Mouse (Mus musculus) large intestine, adult 2 months (tissue): ENCODE measurements around the gene Rtn4rl2. TPM values are rescaled to one million over a fixed set of nuclear protein-coding genes. Genes with fewer than 3 reads are reported as not detected.
"Not testable (repeated sequence)": the region's sequence is repeated elsewhere in the genome, so short reads cannot be mapped to it uniquely, and the experiment has no call there.

Experiments
- DNase-seq: peaks from one replicate; pipeline ENCODE4 v3.0.0-alpha.2; 2012; ENCODE audit warnings: low read depth, low spot score
- WGBS: fragments of 180-500 bp; shearing (Covaris S2); methylation state at CpG from one replicate; pipeline ENCODE4 v1.1.7; 2018; 5-methylcytosine and 5-hydroxymethylcytosine counted together
- polyA plus RNA-seq: library from polyadenylated mRNA; depleted of rRNA; stranded (reverse); fragments of >200 nt; gene quantifications from 2 replicates; pipeline ENCODE4 v1.2.3, GENCODE M21; 2012; rRNA removed

Gene Rtn4rl2
- 1.7 and 2.1 TPM in 2 replicates for polyA plus RNA-seq

DNA sequence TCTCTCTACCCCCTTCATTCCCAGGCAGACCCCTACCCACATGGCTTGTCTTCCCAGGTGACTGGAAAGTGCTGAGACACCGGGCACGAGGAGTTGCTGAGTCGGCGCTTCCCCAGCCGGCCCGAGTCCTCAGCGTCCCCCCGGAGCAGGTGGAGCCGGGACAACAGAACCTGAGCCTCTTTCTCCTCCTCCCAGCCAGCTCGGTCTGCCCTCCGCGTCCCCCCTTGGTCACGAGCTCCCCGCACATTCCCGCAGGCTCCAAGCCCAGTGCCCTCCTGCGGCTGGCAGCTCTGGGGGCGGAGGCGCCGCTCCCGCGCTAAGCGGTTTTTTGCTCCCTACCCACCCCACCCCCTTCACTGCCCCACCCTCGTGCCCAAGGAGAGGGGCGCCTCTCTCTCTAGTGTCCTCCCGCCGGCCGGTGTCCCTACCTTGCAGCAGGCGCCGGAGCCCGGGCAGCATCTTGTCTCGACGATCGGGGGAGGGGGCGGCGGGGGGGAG is at the start of gene Rtn4rl2:
TSS of gene Rtn4rl2 (minus strand) at position 477 of the 498 bp plus-strand sequence.
- DNase-seq = no peak
- WGBS = 3% methylated on average over 33 of the region's 35 CpGs

GRCm38 (mm10) chr2:84935065-84935464 is 48.6 kb upstream of the Rtn4rl2 start:
- no peak for DNase-seq
- 91% methylated on average over 5 of the region's 5 CpGs for WGBS

DNA sequence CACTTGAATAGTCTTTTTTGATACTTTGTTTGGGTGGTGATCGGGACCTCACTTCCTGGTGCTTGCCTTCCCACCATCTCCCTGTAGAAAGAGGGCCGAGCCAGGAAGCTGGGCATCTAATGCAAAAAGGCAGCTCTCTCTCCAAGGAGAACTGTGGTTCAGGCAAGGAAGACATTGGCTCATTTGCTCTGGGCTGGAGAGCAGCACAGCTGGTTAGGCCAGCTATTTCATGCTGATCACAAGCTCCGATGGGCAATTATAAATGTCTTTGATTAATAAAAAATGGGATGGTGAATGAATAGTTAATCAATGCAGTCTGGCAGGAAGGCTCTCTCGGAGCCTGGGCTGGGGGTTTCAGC is 48.1 kb upstream of the Rtn4rl2 start:
- 73% methylated on average over 4 of the region's 4 CpGs for WGBS
- DNase-seq = no peak

- 64% methylated on average over 8 of the region's 8 CpGs for WGBS
- DNase-seq = no peak
Measured at GRCm38 (mm10) chr2:84933992-84934648, 47.6 kb upstream of the Rtn4rl2 start.

- DNase-seq = no peak
- 81% methylated on average over 7 of the region's 7 CpGs for WGBS
Measured at GRCm38 (mm10) chr2:84930186-84930585, 43.7 kb upstream of the Rtn4rl2 start.

DNA sequence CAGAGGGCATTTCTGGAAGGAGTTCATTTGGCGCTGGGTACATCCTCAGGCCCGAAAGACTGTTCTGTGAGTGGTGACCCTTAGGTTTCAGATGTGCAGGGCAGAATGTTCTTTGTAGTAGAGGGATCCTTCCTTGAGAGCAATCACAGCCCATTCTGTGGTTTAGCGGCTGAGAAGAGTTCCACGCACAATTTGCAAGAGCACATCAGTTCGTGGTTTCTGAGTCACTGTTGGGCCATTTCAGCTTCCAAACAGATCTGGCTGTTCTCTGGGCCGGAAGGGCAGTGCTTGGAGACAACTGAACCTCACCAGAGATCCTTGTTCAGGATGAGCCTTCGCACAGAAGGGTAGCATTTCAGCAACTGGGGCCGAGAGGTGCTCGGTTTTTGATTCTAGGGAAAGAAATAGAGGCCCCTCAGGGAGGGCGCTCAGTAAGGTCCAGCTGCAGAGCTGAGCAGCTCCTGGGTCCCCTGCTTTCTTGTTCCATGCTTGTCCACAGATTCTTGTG is 33.1 kb upstream of the Rtn4rl2 start:
- no peak for DNase-seq
- WGBS = 88% methylated on average over 10 of the region's 10 CpGs

GRCm38 (mm10) chr2:84918188-84918587 is 31.7 kb upstream of the Rtn4rl2 start:
- WGBS = 22% methylated on average over 3 of the region's 3 CpGs
- DNase-seq = no peak

- DNase-seq = no peak
- 54% methylated on average over 8 of the region's 8 CpGs for WGBS
Measured at GRCm38 (mm10) chr2:84916548-84917320, 30.2 kb upstream of the Rtn4rl2 start.

DNA sequence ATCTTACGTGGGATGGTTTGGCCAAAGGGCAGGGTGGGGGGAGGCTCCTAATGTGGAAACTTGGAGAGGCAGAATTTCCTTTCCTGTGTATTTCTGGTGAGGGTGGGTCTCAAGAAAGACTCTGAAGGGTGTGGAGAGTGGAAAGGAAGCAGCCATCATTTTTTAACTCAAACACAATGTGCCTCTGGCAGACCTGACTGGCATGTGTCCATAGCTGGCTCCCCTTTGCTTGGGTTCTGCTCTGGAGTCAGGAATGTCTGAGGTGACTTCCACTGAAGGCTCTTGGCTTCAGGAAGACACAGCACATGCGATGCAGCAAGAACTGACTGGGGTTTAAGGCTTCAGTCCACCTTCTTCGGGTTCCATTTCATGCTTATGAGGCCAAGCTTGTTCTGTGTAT is 28.8 kb upstream of the Rtn4rl2 start:
- WGBS = 67% methylated on average over 3 of the region's 3 CpGs
- DNase-seq = no peak

- DNase-seq = no peak
- WGBS = 71% methylated on average over 5 of the region's 5 CpGs
Measured at GRCm38 (mm10) chr2:84913881-84914280, 27.4 kb upstream of the Rtn4rl2 start.

GRCm38 (mm10) chr2:84912722-84913121 is 26.2 kb upstream of the Rtn4rl2 start:
- DNase-seq = no peak
- WGBS = 55% methylated on average over 3 of the region's 3 CpGs

DNA sequence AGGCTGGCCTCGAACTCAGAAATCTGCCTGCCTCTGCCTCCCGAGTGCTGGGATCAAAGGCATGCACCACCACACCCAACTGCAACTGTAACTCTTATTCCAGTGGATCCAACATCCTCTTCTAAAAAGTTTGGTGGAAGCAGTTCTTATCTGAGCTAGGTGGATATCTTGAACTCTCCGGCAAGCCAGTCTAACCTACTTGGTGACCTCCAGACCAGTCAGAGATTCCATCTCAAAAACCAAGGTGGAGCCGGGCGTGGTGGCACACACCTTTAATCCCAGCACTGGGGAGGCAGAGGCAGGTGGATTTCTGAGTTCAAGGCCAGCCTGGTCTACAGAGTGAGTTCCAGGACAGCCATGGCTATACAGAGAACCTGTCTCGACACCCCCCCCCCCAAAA is 10.2 kb upstream of the Rtn4rl2 start:
- not testable (repeated sequence) for DNase-seq
- WGBS = 89% methylated on average over 6 of the region's 6 CpGs

DNA sequence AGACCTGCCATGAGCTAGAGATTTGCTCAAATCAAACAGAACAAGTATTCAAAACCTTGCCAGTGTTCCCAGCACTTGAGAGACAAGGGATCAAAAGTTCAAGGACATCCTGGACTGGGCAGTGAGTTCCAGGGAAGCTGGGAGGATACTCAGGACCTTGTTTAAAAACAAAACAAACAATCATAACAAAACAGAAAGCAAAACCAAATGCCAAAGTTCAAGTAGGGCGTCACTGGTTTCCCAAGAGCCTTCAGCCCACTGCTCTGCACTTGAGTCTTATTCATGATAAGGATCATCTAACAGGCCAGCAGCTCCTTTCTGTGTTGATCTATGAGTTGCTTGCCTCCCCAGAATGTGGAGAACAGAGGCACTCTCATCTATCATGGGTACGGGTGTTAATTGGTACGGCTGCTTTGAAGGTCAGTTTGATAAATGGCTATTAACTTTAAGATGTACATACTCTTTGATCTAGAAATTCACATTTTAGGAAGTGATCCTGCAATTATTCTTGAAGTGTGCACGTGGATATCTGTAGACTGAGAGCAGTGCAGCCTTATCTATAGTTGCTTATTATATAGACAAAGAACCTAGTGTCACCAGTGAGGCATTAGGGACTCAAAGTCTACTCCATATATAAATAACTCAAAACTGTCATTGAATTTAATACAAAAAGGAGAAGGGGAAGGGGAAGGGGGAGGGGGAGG is 9.1 kb upstream of the Rtn4rl2 start:
- DNase-seq = no peak
- WGBS = 39% methylated on average over 4 of the region's 4 CpGs

- DNase-seq = no peak
- WGBS = 57% methylated on average over 6 of the region's 6 CpGs
Measured at GRCm38 (mm10) chr2:84893359-84893758, 6.8 kb upstream of the Rtn4rl2 start.

- WGBS = 1% methylated on average over 5 of the region's 5 CpGs
- no peak for DNase-seq
Measured at GRCm38 (mm10) chr2:84890045-84890340, 3.5 kb upstream of the Rtn4rl2 start.

GRCm38 (mm10) chr2:84889316-84890044 is 3.0 kb upstream of the Rtn4rl2 start:
- WGBS = 15% methylated on average over 14 of the region's 14 CpGs
- no peak for DNase-seq

DNA sequence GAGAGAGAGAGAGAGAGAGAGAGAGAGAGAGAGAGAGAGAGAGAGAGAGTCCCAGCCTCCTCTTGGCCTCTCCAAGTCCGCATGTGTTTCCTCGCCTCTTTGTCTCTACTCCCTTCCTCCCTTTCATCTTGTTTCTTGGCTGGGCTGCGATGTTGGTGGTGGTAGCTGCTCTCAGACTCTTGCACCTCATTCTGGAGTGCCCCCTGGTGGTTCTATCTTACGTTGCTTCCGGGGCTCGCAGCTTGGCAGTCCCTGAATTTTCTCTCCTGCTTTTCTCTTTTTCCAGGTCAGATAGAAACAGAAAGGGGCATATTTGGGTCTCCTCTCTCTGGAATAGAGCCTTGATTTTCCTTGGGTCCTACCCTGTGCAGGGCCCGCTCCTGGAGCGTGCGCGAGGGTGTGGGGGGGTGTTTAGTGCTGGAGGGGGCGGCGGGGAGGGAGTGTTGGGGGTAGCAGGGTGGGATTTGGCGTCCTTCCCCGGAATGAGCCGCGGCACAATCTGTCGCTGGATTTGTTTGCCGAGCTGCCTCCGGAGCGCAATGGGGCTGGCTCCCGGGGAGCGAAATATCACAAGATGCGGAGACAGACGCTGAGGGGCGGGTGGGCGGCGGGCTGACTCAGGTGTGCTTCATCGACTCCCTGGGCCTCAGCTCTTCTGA is 2.3 kb upstream of the Rtn4rl2 start:
- no peak for DNase-seq
- WGBS = 3% methylated on average over 28 of the region's 28 CpGs

DNA sequence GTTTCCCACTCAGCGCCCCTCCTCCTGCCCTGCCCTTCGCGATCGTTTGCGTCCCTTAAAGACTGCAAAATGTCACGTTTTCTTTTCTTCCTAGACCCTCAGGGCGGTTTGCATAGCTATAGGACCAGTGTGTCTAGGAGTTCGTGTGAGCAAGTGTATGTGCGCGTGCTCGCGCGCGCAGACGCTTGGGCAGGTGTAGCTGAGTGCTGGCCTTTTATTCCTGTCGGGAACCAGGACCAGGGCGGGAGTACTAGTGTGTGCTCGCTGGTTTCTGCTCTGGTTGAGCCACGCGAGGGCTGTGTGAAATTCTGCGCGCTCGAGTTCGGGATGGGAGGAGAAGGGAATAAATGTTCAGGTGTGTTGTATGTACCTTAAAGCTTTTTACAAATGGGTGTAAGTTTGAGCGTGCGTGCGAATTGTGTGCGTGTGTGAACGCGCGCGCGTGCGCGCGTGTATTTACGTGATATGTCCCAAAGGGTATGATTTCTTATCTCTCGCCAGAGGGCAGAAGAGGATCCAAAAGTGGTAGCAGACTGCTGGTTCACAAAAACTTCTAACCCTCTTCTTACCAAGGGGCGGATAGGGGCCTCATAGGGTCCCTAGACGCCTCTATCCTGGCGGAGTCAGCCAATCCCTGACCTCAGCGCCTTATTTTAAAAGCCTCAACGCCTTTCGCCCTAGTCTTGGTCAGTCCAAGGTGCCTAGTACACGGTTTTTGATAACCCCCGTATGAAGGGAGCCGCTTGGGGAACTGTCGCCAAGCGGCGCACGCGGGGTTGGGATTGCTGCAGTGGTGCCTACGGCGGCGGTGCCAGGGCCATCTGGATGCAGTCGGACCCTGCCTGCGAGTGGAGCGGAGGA is 1.1 kb upstream of the Rtn4rl2 start:
- DNase-seq = no peak
- WGBS = under 1% methylated on average over 58 of the region's 58 CpGs
